Mouse (Mus musculus): ENCODE measurements around the gene T2.
"Not testable (repeated sequence)": the region's sequence is repeated elsewhere in the genome, so short reads cannot be mapped to it uniquely, and the experiment has no call there.

Gene T2

GRCm38 (mm10) chr17:8355692-8356091, at the start of gene T2:
TSS of gene T2 (plus strand) at chr17:8355992.
- no peak for DNase-seq (ENCODE audit: low spot score in 2 of 2)

GRCm38 (mm10) chr17:8310838-8311614, 44.8 kb upstream of the T2 start, which contains the start of gene Sft2d1:
TSS of gene Sft2d1 (plus strand) at chr17:8311102.
- peak; percentile 88 to 95 for DNase-seq (ENCODE audit: low spot score in 2 of 2)

DNA sequence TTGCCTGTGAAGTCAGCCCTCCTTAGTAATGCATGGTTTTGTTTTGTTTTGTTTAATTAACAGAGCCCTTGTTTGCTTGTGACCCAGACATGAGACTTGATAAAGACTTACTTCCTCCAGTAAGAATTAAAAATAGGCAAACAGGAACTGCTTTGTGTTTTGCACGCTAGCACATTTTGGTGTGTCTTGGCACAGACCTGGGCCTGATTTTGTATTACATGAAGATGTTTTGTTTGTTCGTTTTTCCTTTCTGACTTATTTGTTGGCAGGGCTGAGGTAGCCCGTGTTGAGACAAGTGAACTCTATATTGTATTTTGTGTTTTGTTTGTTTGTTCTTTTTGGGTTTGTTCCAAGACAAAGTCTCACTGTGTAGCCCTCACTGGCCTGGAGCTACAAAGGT, 44.0 kb upstream of the T2 start:
- DNase-seq (ENCODE audit: low spot score in 2 of 2): no peak

DNA sequence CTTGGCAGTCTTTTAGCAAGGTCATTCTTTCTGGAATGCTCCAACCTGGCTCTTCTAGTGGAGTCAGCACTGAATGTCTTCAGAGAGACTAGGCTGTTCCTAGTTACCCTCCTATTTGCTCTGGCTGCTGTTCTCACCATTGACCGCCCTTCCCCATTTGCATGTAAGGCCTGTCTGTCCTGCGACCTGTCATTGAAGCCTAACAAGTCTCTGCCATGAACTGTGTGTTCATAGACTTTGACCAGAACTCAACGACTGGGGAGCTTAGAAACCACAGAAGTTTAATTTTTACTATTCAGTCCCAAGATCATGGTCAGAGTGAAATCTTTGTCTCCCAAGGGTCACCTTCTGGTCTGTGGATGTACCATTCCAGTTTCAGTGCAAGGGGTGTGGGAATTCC, 41.8 kb upstream of the T2 start:
- no peak for DNase-seq (ENCODE audit: low spot score in 2 of 2)

- no peak for DNase-seq (ENCODE audit: low spot score in 2 of 2)
Observed at GRCm38 (mm10) chr17:8316251-8316650, 39.5 kb upstream of the T2 start.

- not testable (repeated sequence) for DNase-seq (ENCODE audit: low spot score in 2 of 2)
Observed at GRCm38 (mm10) chr17:8326877-8327276, 28.9 kb upstream of the T2 start.

GRCm38 (mm10) chr17:8328511-8329174, 27.1 kb upstream of the T2 start:
- DNase-seq (ENCODE audit: low spot score in 2 of 2): peak in 1 of 2 experiments; percentile 49

DNA sequence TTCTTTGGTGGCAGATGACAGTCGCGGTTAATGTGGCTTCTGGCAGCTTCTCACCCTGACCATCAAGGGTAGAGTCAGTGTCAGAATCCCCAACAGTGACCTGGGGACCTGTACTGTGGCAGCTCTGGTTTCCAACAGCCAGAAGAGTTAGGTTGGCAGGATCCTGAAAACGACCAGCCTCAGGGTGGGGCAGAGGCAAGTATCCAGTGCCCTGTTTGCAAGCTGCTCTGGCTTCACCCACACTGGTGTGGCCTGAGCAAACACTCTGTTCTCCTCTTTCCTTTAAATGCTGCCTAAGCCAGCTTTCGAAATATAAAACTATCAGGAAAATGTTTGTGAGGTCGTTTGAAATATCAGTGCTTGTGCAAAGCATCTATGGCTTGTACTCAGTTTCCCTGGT, 25.2 kb upstream of the T2 start:
- DNase-seq (ENCODE audit: low spot score in 2 of 2): no peak

- DNase-seq (ENCODE audit: low spot score in 2 of 2): not testable (repeated sequence)
Observed at GRCm38 (mm10) chr17:8337159-8337558, 18.6 kb upstream of the T2 start, which contains the start of gene Prr18. TSS of gene Prr18 (plus strand) at chr17:8337459.

GRCm38 (mm10) chr17:8339666-8340374, 16.0 kb upstream of the T2 start:
- no peak for DNase-seq (ENCODE audit: low spot score in 2 of 2)

DNA sequence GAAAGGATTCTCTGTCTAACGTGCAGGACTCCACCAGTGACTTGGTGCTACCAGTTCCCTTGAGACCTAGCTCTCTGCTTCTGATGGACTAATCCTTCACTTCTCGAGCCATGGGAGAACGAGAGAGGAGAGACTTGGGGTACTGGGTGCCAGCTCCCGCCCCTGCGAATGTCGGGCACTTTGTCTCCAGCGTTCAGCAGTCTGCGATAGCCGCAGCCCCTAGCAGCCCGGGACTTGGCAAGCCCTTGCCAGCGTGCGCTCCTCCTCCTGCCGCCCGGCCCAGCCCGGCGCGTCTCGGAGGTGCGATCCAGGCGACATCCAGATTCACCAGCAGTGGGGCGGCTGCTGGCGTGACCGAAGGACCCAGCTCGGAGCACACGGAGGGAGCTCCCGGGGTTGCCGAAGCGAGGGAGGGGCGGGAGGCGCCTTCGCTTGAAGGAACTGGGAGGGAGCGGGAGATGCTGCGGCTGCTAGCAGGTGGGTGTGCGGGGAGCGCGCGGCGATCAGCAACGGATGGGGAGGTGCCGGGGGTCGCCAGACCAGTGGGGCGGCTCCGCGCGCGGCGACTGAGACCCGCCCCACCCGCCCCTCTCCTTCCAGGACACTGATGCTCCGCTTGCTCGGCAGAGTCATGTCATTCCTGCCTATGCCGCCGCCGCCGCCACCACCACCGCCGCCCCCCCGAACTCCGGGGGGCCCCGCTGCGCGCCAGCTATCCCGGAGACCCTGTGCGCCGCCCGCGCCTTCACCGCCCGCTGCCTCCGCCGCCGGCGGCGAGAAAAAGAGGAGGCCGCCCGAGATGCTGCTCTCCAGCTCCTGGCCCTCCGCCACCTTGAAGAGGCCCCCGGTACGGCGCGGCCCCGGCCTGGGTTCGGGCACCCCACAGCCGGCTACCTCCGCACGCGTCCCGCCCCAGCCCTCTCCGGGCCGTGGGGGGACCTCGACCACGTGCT, 15.1 kb upstream of the T2 start:
- no peak for DNase-seq (ENCODE audit: low spot score in 2 of 2)

GRCm38 (mm10) chr17:8341360-8341963, 14.3 kb upstream of the T2 start:
- DNase-seq (ENCODE audit: low spot score in 2 of 2): no peak

- DNase-seq (ENCODE audit: low spot score in 2 of 2): no peak
Observed at GRCm38 (mm10) chr17:8342706-8343105, 13.1 kb upstream of the T2 start.

GRCm38 (mm10) chr17:8343416-8343815, 12.4 kb upstream of the T2 start:
- no peak for DNase-seq (ENCODE audit: low spot score in 2 of 2)

GRCm38 (mm10) chr17:8347765-8348285, 8.0 kb upstream of the T2 start:
- no peak for DNase-seq (ENCODE audit: low spot score in 2 of 2)

DNA sequence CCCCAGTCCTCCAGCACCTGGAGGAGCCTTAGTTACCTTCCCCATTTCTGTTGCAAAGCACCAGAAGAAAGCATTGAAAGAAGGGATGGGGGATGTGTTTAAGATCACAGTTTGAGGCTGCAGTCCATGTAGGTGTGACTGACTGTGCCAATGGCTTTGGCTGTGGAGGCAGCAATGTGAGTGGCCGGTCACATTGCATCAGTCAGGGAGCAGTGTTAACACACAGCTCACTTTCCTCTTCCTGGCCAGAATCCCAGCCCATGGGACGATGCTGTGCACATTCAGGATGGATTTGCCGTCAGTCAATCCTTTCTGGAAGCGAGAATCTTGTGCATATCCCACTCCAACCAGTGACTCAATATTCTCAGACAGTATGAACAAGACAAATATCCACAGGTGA, 6.9 kb upstream of the T2 start:
- DNase-seq (ENCODE audit: low spot score in 2 of 2): no peak

DNA sequence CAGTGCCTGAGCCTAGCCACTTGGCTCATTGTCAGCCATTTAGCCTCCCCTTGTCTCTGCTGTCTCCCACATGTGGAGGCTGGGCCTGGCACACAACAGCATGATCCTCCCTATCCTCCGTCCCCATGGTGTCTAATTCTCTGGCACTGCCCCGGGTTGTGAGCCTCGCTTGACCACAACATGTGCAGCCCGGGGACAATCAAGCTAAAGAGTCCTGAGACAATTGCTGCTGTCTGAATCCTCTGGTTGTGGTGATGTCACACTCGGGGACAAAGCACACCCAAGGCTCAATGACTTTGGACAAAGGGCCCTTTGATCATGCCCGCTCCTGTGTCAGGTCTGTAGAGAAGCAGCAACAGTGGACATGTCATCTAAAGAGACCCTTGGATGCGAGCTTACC, 4.7 kb upstream of the T2 start:
- DNase-seq (ENCODE audit: low spot score in 2 of 2): no peak

- no peak for DNase-seq (ENCODE audit: low spot score in 2 of 2)
Observed at GRCm38 (mm10) chr17:8357498-8357897, 1.7 kb downstream of the T2 start.

GRCm38 (mm10) chr17:8360876-8361275, 5.1 kb downstream of the T2 start:
- no peak for DNase-seq (ENCODE audit: low spot score in 2 of 2)

GRCm38 (mm10) chr17:8361281-8362103, 5.7 kb downstream of the T2 start:
- no peak for DNase-seq (ENCODE audit: low spot score in 2 of 2)
